Mouse (Mus musculus) brain, embryonic 14.5 days (tissue): Measurements from ENCODE around the gene Hand1.

Source experiments
- CTCF ChIP-seq: fragments of 200-500 bp; IDR thresholded peaks from 2 replicates; pipeline ENCODE4 v1.5.1; 2012; ENCODE audit warnings: inconsistent platforms, mild to moderate bottlenecking, moderate library complexity, borderline replicate concordance; ENCODE audit not compliant: insufficient read depth, insufficient read length; ENCODE audit errors: extremely low read depth
- POLR2A ChIP-seq: fragments of 200-500 bp; IDR thresholded peaks from 2 replicates; pipeline ENCODE4 v1.6.1; 2012; ENCODE audit warnings: mild to moderate bottlenecking, inconsistent platforms, borderline replicate concordance; ENCODE audit not compliant: poor library complexity, insufficient read depth, insufficient read length, severe bottlenecking; ENCODE audit errors: extremely low read depth

GRCm38 (mm10) chr11:57823714-57824113, 8.9 kb downstream of the Hand1 start:
- TF ChIP-seq CTCF (no peak), POLR2A (no peak)
